Mouse (Mus musculus): Measurements from ENCODE around the gene Art3. TPM values are rescaled to one million over a fixed set of nuclear protein-coding genes. Genes with fewer than 3 reads are reported as not detected.

Art3 gene
- polyA plus RNA-seq, 1 experiment from 2014 or later: 2.9 TPM

DNA sequence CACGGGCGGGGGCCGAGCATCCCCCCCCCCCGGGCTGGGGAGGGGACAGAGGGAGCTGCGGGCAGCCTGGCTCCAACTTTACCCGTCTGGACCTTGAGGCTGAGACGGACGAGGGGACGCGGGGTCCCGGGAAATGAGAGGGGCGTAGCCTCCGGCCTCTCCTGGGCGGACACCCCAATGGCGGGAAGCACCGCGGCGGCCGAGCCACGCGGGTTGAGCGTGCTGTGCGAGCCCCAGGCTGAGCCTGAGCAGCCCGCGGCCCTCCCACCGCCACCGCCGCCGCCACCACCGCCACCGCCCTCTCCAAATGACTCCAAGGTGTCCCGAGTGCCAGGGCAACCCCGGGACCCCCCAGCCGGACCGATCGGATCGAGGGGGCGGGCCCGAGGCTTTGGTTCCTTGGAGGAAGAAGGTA is 103.0 kb downstream of the Art3 start:
- Histone ChIP-seq H3K9me3 (no peaks in the 10 kb centered on the region), H3K36me3 (peaks cover 5% of the 10 kb centered on the region; the same call in 1 of the 2 replicates), H3K4me3 (peak overlapping the region; percentile 78), H3K27ac (peak overlapping the region; percentile 74), H3K4me1 (peaks cover 2% of the 10 kb centered on the region; the same call in 1 of the 2 replicates), H3K4me2 (replicated peaks) (peak overlapping the region; percentile 79), H3K9ac (peak overlapping the region; percentile 96), H3K27me3 (no peaks in the 10 kb centered on the region)
- ATAC-seq (ENCODE audit: insufficient number of reproducible peaks, insufficient read depth, low FRiP score, low TSS enrichment): peak; percentile 71
- WGBS: under 1% methylated on average over 35 of the region's 39 CpGs

DNA sequence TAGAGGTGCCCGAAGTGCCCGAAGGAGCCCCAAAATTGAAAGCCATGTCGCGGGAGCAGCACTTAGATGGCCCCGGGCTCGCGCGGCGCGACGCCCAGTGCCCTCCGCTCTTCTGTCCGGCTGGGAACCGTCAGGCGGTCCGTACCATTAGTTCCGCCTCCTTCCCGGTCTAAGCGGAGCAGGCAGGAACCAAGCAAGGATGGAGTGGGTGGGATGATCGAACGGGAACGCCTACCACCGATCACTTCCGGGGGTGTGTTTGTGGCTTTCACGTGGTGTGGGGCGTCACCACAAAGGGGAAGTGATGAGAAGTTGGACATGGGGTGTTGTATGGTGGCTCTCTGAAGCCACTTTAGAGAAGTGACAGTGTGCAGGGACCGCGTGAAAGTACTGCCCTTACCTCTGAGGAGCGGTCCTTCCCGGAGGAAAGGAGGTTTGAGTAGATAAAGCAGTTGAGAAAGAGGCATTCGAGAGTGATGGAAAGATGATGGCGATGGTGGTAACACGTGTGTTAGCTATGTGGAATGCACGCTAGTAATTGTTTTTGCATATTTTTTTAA is 103.5 kb downstream of the Art3 start, which contains the start of gene Nup54:
Gene Nup54 (minus strand): TSS at position 195 of the 560 bp plus-strand sequence.
- WGBS: under 1% methylated on average over 34 of the region's 34 CpGs
- ATAC-seq (ENCODE audit: insufficient number of reproducible peaks, insufficient read depth, low FRiP score, low TSS enrichment): peak; percentile 99
- H3K9me3 ChIP-seq: no peaks in the 10 kb centered on the region
- peaks cover 5% of the 10 kb centered on the region; the same call in 1 of the 2 replicates for H3K36me3 ChIP-seq
- H3K4me1 ChIP-seq: peaks cover 2% of the 10 kb centered on the region; the same call in 1 of the 2 replicates
- peak within 1 kb of the TSS; percentile 79 for H3K4me2 ChIP-seq (replicated peaks)
- H3K4me3 ChIP-seq: peak within 1 kb of the TSS; percentile 78
- peak within 1 kb of the TSS; percentile 96 for H3K9ac ChIP-seq
- no peaks in the 10 kb centered on the region for H3K27me3 ChIP-seq
- H3K27ac ChIP-seq: peak within 1 kb of the TSS; percentile 74

DNA sequence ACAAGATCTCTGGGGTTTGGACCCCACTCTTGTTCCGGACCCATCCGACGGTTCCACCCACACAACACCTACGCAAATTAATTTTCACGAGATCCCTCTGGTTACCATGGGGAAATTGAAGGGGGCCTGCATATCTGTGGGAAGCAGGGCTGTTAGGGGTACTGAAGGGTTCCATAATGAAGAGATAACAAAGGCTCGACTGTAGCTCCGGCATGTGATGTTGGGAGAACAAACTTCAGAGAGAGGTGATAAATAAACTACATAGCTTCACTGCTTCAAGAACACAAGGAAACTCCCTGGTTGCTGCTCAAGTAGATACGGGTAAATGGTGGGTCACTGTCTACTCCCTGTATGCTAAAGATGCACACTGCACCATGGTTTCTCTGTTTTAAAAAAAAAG is 106.9 kb downstream of the Art3 start:
- H3K4me1 ChIP-seq: no peaks in the 10 kb centered on the region
- H3K4me3 ChIP-seq: no peak overlapping the region
- no peak overlapping the region for H3K4me2 ChIP-seq (replicated peaks)
- no peak overlapping the region for H3K9ac ChIP-seq
- ATAC-seq (ENCODE audit: insufficient number of reproducible peaks, insufficient read depth, low FRiP score, low TSS enrichment): no peak
- no peaks in the 10 kb centered on the region for H3K9me3 ChIP-seq
- H3K36me3 ChIP-seq: no peaks in the 10 kb centered on the region
- H3K27ac ChIP-seq: no peak overlapping the region
- 88% methylated on average over 8 of the region's 8 CpGs for WGBS
- no peaks in the 10 kb centered on the region for H3K27me3 ChIP-seq

DNA sequence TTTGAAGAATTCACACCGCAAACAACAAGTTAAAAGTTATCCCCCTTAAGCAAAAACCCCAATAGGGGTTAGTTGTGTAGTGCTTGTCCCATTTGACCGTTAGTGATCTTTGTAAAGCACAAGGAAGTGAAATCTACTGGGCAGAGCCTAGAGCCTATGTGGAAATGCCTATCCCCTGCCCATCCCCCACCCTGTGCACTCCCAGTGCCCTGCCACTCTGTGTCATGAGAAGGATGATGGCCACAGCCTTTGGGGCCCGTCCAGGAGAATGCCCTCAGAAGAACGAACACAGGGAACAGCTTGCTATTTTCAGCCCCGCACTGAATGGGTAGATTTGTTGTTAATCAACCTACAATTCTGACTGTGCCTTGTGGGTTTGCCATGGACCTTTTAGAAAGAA is 109.9 kb downstream of the Art3 start:
- no peaks in the 10 kb centered on the region for H3K27me3 ChIP-seq
- H3K4me2 ChIP-seq (replicated peaks): no peak overlapping the region
- H3K9ac ChIP-seq: no peak overlapping the region
- H3K9me3 ChIP-seq: no peaks in the 10 kb centered on the region
- H3K4me3 ChIP-seq: no peak overlapping the region
- 72% methylated on average over 5 of the region's 5 CpGs for WGBS
- H3K4me1 ChIP-seq: no peaks in the 10 kb centered on the region
- no peak for ATAC-seq (ENCODE audit: insufficient number of reproducible peaks, insufficient read depth, low FRiP score, low TSS enrichment)
- peaks cover 18% of the 10 kb centered on the region for H3K36me3 ChIP-seq
- H3K27ac ChIP-seq: no peak overlapping the region

DNA sequence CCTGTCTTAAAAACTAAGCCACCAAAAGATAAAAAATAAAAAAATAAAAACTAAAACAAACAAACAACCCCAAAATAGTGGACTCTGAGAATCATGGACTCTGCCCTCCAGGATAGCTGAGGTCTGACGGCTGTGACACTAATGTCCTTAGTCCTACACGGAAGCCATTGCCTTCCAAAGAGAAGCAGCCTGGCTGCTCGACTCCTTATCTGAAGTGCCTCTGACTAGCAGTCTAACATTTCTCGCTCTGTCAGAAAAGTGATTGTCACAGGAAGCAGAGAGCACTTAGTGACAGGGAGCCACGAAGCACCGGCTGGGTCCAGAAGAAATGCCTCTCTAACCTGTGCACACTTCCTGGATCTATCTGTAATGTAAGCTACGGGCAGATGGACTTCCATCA is 111.3 kb downstream of the Art3 start:
- H3K36me3 ChIP-seq: peaks cover 25% of the 10 kb centered on the region
- no peak for ATAC-seq (ENCODE audit: insufficient number of reproducible peaks, insufficient read depth, low FRiP score, low TSS enrichment)
- no peaks in the 10 kb centered on the region for H3K9me3 ChIP-seq
- WGBS: 85% methylated on average over 7 of the region's 7 CpGs
- H3K4me1 ChIP-seq: no peaks in the 10 kb centered on the region
- no peak overlapping the region for H3K27ac ChIP-seq
- no peak overlapping the region for H3K4me2 ChIP-seq (replicated peaks)
- H3K27me3 ChIP-seq: no peaks in the 10 kb centered on the region
- H3K9ac ChIP-seq: no peak overlapping the region
- H3K4me3 ChIP-seq: no peak overlapping the region

DNA sequence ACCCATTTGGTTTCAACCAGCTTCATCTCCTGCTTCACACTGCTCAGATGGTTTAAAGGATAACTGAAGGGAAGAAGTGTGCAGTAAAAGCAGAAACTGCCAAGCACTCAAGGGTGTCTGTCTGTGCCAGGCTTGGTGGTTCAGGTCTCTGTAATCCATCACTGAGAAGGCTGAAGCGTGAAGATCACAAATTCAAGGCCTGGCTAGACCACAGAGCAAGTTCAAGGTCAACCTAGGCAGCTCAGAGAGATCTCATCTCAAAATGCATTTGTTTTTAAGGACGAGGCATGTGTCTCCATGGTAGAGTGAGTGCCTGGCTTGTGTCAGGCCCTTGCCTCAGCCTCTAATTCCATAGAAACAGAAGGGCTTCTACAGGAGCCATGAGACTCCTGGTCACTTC is 113.4 kb downstream of the Art3 start:
- WGBS: 84% methylated on average over 2 of the region's 2 CpGs
- H3K27ac ChIP-seq: no peak overlapping the region
- H3K4me3 ChIP-seq: no peak overlapping the region
- H3K4me2 ChIP-seq (replicated peaks): no peak overlapping the region
- H3K9me3 ChIP-seq: no peaks in the 10 kb centered on the region
- H3K4me1 ChIP-seq: no peaks in the 10 kb centered on the region
- H3K36me3 ChIP-seq: peaks cover 37% of the 10 kb centered on the region
- no peaks in the 10 kb centered on the region for H3K27me3 ChIP-seq
- no peak for ATAC-seq (ENCODE audit: insufficient number of reproducible peaks, insufficient read depth, low FRiP score, low TSS enrichment)
- H3K9ac ChIP-seq: no peak overlapping the region

DNA sequence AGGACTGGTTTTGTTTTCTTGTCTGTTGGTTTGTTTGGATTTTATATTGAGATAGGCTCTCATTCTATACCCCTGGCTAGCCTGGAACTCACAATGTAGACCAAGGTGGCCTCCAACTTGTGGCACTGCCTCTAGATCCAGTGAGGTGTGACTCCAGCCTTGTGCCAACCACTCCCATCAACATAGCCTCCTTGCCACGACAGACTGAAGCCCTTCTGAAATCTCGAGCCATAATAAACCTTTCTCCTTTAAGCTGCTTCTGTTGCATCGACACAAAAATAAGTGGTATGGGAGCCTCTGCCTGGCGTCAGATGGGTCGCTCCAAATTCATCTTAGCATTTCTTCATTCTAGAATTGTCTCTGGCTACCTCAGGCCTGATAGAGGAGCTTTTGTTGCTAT is 115.1 kb downstream of the Art3 start:
- no peak overlapping the region for H3K27ac ChIP-seq
- no peaks in the 10 kb centered on the region for H3K27me3 ChIP-seq
- WGBS: 90% methylated on average over 5 of the region's 5 CpGs
- H3K4me1 ChIP-seq: no peaks in the 10 kb centered on the region
- H3K4me3 ChIP-seq: no peak overlapping the region
- no peaks in the 10 kb centered on the region for H3K9me3 ChIP-seq
- peaks cover 47% of the 10 kb centered on the region for H3K36me3 ChIP-seq
- H3K4me2 ChIP-seq (replicated peaks): no peak overlapping the region
- no peak overlapping the region for H3K9ac ChIP-seq
- ATAC-seq (ENCODE audit: insufficient number of reproducible peaks, insufficient read depth, low FRiP score, low TSS enrichment): no peak

DNA sequence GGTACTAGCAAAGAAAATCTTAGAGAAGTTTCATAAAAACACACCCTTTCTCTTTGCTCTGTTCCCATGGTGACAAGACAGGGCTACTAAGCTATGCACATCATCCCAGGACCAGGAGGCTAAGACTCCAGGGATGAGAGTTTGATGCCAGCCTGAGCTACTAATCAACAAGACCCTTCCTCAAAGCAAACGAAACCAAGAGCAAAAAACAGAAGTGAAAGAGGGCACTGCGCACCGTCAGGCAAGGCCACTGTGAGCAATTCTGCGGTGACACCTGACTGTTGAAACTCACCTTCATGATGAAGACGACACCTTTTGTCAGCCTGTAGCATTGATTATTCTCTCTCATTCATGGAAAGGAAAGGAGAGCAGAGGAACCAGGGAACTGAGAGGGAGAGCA is 121.2 kb downstream of the Art3 start:
- ATAC-seq (ENCODE audit: insufficient number of reproducible peaks, insufficient read depth, low FRiP score, low TSS enrichment): no peak
- no peaks in the 10 kb centered on the region for H3K9me3 ChIP-seq
- H3K27me3 ChIP-seq: no peaks in the 10 kb centered on the region
- no peak overlapping the region for H3K27ac ChIP-seq
- H3K36me3 ChIP-seq: peaks cover 39% of the 10 kb centered on the region
- 96% methylated on average over 5 of the region's 5 CpGs for WGBS
- no peak overlapping the region for H3K9ac ChIP-seq
- no peak overlapping the region for H3K4me2 ChIP-seq (replicated peaks)
- H3K4me3 ChIP-seq: no peak overlapping the region
- H3K4me1 ChIP-seq: no peaks in the 10 kb centered on the region

DNA sequence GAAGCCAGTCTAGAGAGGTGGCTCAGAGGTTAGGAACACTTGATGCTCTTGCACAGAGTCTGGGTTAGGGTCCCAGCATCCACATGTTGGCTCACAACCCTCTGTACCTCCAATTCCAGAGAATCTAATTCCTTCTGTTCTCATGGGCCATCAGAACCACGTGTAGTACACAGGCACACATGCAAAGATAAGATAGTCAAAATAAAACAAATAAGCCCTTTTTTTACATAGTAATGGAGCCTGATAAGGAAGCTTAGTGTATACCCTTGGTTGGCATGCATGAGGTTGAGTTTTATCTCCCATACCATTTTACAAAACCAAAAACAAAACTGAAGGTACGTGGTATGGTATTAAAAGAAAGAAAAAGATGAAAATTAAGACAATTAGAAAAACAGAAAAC is 125.8 kb downstream of the Art3 start:
- H3K4me1 ChIP-seq: no peaks in the 10 kb centered on the region
- H3K4me2 ChIP-seq (replicated peaks): no peak overlapping the region
- H3K9ac ChIP-seq: no peak overlapping the region
- no peaks in the 10 kb centered on the region for H3K27me3 ChIP-seq
- no peak overlapping the region for H3K4me3 ChIP-seq
- no peak overlapping the region for H3K27ac ChIP-seq
- H3K36me3 ChIP-seq: peaks cover 11% of the 10 kb centered on the region; the same call in 1 of the 2 replicates
- ATAC-seq (ENCODE audit: insufficient number of reproducible peaks, insufficient read depth, low FRiP score, low TSS enrichment): no peak
- WGBS: 82% methylated on average over 2 of the region's 2 CpGs
- H3K9me3 ChIP-seq: no peaks in the 10 kb centered on the region

DNA sequence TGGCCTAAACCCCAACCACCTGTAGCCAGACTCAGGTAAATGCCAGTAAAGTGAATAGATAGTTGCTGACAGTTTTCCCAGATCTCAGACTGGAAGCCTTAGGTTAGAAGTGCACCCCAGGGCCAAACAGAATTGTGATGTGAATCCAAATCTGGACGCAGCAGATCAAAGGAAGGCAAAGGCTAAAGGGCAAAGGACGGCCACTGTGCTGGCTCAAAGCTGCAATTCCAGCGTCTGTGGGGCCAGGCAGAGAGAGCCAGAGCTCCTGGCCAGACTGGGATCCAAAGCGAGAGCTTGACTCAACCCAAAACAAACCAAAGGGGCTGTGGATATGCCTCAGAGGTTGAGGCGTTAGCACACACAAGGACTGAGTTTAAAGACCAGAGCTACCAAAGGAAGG is 127.1 kb downstream of the Art3 start:
- no peak for ATAC-seq (ENCODE audit: insufficient number of reproducible peaks, insufficient read depth, low FRiP score, low TSS enrichment)
- Histone ChIP-seq H3K9me3 (no peaks in the 10 kb centered on the region), H3K9ac (no peak overlapping the region), H3K4me3 (no peak overlapping the region), H3K4me1 (no peaks in the 10 kb centered on the region), H3K4me2 (replicated peaks) (no peak overlapping the region), H3K36me3 (peaks cover 5% of the 10 kb centered on the region; the same call in 1 of the 2 replicates), H3K27me3 (no peaks in the 10 kb centered on the region), H3K27ac (no peak overlapping the region)
- 36% methylated on average over 5 of the region's 5 CpGs for WGBS

DNA sequence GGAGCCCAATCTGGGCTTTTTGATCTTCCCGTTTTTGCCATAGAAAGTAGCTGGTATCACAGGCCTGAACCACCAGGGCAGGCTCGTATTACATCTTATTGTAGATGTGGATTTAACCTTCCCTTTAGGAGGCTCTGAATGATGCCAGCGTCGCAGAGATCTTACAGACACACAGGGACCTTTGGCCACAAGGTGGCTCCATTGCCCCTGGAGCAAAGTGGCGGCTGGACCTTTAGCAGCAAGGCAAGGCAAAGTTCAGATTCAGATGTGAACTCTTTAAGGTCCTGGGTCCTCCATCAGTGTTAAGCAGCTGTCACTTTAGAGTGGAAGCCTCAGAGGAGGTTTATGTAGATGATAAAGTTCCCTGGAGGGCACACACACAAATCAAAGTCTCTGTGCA is 129.7 kb downstream of the Art3 start:
- 13% methylated on average over 5 of the region's 5 CpGs for WGBS
- H3K4me2 ChIP-seq (replicated peaks): no peak overlapping the region
- no peak overlapping the region for H3K27ac ChIP-seq
- no peak overlapping the region for H3K4me3 ChIP-seq
- no peaks in the 10 kb centered on the region for H3K4me1 ChIP-seq
- no peaks in the 10 kb centered on the region for H3K36me3 ChIP-seq
- no peaks in the 10 kb centered on the region for H3K9me3 ChIP-seq
- no peak for ATAC-seq (ENCODE audit: insufficient number of reproducible peaks, insufficient read depth, low FRiP score, low TSS enrichment)
- no peak overlapping the region for H3K9ac ChIP-seq
- no peaks in the 10 kb centered on the region for H3K27me3 ChIP-seq

All from embryonic facial prominence, embryonic 12.5 days (tissue).